Mouse (Mus musculus) small intestine, adult 2 months (tissue): ENCODE results near the gene Zfp174.

ENCODE experiments used
- CTCF ChIP-seq: fragments of 200-500 bp; IDR thresholded peaks from 2 replicates; pipeline ENCODE4 v1.5.1; 2012; ENCODE audit warnings: low read depth, mild to moderate bottlenecking, control low read depth, inconsistent platforms, low read length, moderate library complexity, mixed read lengths; ENCODE audit not compliant: insufficient replicate concordance, insufficient read length; ENCODE audit errors: extremely low read depth
- POLR2A ChIP-seq: fragments of 200-500 bp; IDR thresholded peaks from 2 replicates; pipeline ENCODE4 v1.6.1; 2012; ENCODE audit warnings: low read depth, mild to moderate bottlenecking, control low read depth, inconsistent platforms, low read length, moderate library complexity

- TF ChIP-seq CTCF = no peak
- TF ChIP-seq POLR2A = no peak
These were observed 4.1 kb upstream of the Zfp174 start for GRCm38 (mm10) chr16:3842989-3843388.
